Mouse (Mus musculus) heart, embryonic 15.5 days (tissue): Measurements from ENCODE around the gene Mt3. TPM values are rescaled to one million over a fixed set of nuclear protein-coding genes. Genes with fewer than 3 reads are reported as not detected.
"Not testable (repeated sequence)": the region's sequence is repeated elsewhere in the genome, so short reads cannot be mapped to it uniquely, and the experiment has no call there.

Source experiments
- ATAC-seq: fragments of 200-750 bp; cut with Nextera tagmentation; replicated peaks from 2 replicates; pipeline ENCODE4 v1.8.0; 2017; ENCODE audit warnings: low read depth, moderate TSS enrichment; ENCODE audit not compliant: insufficient number of reproducible peaks, insufficient read depth, low FRiP score
- H3K27ac ChIP-seq: fragments of 300-500 bp; sonication (generic); 2 replicates; pipeline ENCODE4 v1.5.1; 2015; ENCODE audit warnings: mild to moderate bottlenecking, inconsistent platforms
- H3K27me3 ChIP-seq: fragments of 300-500 bp; sonication (generic); 2 replicates; pipeline ENCODE4 v1.6.1; 2015; ENCODE audit warnings: inconsistent platforms
- H3K36me3 ChIP-seq: fragments of 300-500 bp; sonication (generic); 2 replicates; pipeline ENCODE4 v1.6.1; 2015; ENCODE audit warnings: mild to moderate bottlenecking, inconsistent platforms
- H3K4me1 ChIP-seq: fragments of 300-500 bp; sonication (generic); replicated peaks from 2 replicates; pipeline ENCODE4 v1.6.1; 2015; ENCODE audit warnings: inconsistent platforms
- H3K4me2 ChIP-seq: fragments of 300-500 bp; sonication (generic); 2 replicates; pipeline ENCODE4 v1.6.1; 2015; ENCODE audit warnings: inconsistent platforms, mild to moderate bottlenecking, moderate library complexity
- H3K4me3 ChIP-seq: fragments of 300-500 bp; sonication (generic); 2 replicates; pipeline ENCODE4 v1.5.1; 2015; ENCODE audit warnings: mild to moderate bottlenecking, inconsistent platforms
- H3K9ac ChIP-seq: fragments of 300-500 bp; sonication (generic); 2 replicates; pipeline ENCODE4 v1.6.1; 2015; ENCODE audit warnings: mild to moderate bottlenecking, inconsistent platforms
- H3K9me3 ChIP-seq: fragments of 300-500 bp; sonication (generic); replicated peaks from 2 replicates; pipeline ENCODE4 v1.6.1; 2016; ENCODE audit warnings: inconsistent platforms
- WGBS: fragments of 180-500 bp; shearing (Covaris S2); methylation state at CpG from one replicate; pipeline ENCODE4 v1.1.7; 2015; ENCODE audit warnings: mixed read lengths; 5-methylcytosine and 5-hydroxymethylcytosine counted together
- polyA plus RNA-seq: library from polyadenylated mRNA; unstranded; fragments of >200 nt; fragmentation: Nextera tagmentation; extraction: Ambion mirVana; gene quantifications from 2 replicates; pipeline ENCODE4 v1.2.1, GENCODE M21; 2015

Gene Mt3
- polyA plus RNA-seq, 1 experiment from 2014 or later: 69.8 TPM

GRCm38 (mm10) chr8:94154537-94154936 lies 2.1 kb downstream of the Mt3 start:
- Histone ChIP-seq H3K4me3 (no peak overlapping the region), H3K9me3 (no peaks in the 10 kb centered on the region), H3K4me1 (peaks cover 36% of the 10 kb centered on the region), H3K27me3 (peaks cover 14% of the 10 kb centered on the region), H3K27ac (no peak overlapping the region), H3K36me3 (no peaks in the 10 kb centered on the region), H3K4me2 (no peak overlapping the region), H3K9ac (no peak overlapping the region)
- 40% methylated on average over 6 of the region's 6 CpGs for WGBS
- ATAC-seq: no peak

DNA sequence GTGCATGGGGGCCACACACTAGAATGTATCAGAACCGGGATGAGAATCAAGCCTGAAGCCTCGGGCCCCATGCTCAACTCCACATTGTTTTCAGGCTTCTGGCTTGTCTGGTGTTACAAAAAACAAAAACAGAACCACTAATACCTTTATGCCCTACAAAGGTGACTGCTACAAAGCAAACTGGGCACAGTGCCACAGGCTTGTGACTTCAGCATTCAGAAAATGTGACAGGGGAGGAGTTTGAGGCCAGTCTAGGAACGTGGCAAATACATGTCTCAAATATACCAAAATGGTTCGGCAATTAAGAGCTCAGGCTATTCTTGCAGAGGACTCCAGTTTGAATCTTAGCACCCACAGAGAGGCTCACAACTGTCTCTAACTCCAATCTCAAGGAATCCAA lies 3.7 kb downstream of the Mt3 start:
- 45% methylated on average over 4 of the region's 4 CpGs for WGBS
- no peak for ATAC-seq
- H3K36me3 ChIP-seq: no peaks in the 10 kb centered on the region
- H3K4me2 ChIP-seq: no peak overlapping the region
- peaks cover 14% of the 10 kb centered on the region for H3K27me3 ChIP-seq
- no peak overlapping the region for H3K9ac ChIP-seq
- H3K4me1 ChIP-seq: peaks cover 36% of the 10 kb centered on the region
- no peaks in the 10 kb centered on the region for H3K9me3 ChIP-seq
- no peak overlapping the region for H3K4me3 ChIP-seq
- H3K27ac ChIP-seq: peak overlapping the region; percentile 68

- H3K4me1 ChIP-seq, H3K27ac ChIP-seq, H3K9me3 ChIP-seq, ATAC-seq, H3K27me3 ChIP-seq, H3K36me3 ChIP-seq, H3K9ac ChIP-seq, H3K4me3 ChIP-seq, H3K4me2 ChIP-seq: not testable (repeated sequence)
- 69% methylated on average over 8 of the region's 8 CpGs for WGBS
Observed at GRCm38 (mm10) chr8:94165772-94166171, 13.4 kb downstream of the Mt3 start.

GRCm38 (mm10) chr8:94167244-94167643 lies 14.8 kb downstream of the Mt3 start:
- Histone ChIP-seq H3K4me1 (peaks cover 15% of the 10 kb centered on the region), H3K9me3 (no peaks in the 10 kb centered on the region), H3K27ac (no peak overlapping the region), H3K4me2 (peak overlapping the region; percentile 55), H3K4me3 (0 out of 2 replicates have a peak overlapping the region, but pooled peaks have one; percentile 15), H3K9ac (no peak overlapping the region), H3K36me3 (no peaks in the 10 kb centered on the region), H3K27me3 (peaks cover 18% of the 10 kb centered on the region)
- WGBS: 3% methylated on average over 6 of the region's 6 CpGs
- ATAC-seq: no peak

DNA sequence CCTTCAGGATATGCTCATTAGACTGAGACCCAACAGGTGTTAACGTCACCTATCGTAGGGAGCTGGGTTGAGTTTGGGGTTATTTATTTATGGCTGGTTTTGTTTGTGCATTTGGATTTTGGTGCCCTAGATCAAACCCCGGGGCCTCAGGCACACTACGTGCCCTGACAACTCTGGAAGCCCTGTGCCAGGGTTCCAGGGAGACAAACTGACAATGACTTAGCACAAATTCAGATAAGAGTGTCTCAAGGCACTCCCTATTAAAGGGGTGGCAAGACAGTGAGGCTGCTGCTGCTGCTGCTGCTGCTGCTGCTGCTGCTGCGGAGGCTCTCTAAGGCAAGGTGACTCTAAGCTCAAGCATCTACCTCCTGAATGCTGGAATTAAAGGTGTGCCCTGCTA lies 17.1 kb downstream of the Mt3 start:
- peaks cover 26% of the 10 kb centered on the region for H3K4me1 ChIP-seq
- no peak for ATAC-seq
- H3K9ac ChIP-seq: no peak overlapping the region
- no peak overlapping the region for H3K27ac ChIP-seq
- no peak overlapping the region for H3K4me3 ChIP-seq
- H3K36me3 ChIP-seq: no peaks in the 10 kb centered on the region
- H3K27me3 ChIP-seq: peaks cover 41% of the 10 kb centered on the region
- WGBS: 80% methylated on average over 5 of the region's 5 CpGs
- no peaks in the 10 kb centered on the region for H3K9me3 ChIP-seq
- H3K4me2 ChIP-seq: no peak overlapping the region

- Histone ChIP-seq H3K27ac (no peak overlapping the region), H3K4me1 (peaks cover 26% of the 10 kb centered on the region), H3K9me3 (no peaks in the 10 kb centered on the region), H3K9ac (no peak overlapping the region), H3K4me3 (peak overlapping the region; percentile 58), H3K27me3 (peaks cover 59% of the 10 kb centered on the region), H3K4me2 (peak overlapping the region; percentile 97), H3K36me3 (no peaks in the 10 kb centered on the region)
- WGBS: 38% methylated on average over 10 of the region's 10 CpGs
- ATAC-seq: no peak
Observed at GRCm38 (mm10) chr8:94171321-94171755, 18.9 kb downstream of the Mt3 start.

- peak within 1 kb of the TSS; percentile 58 for H3K4me3 ChIP-seq
- under 1% methylated on average over 56 of the region's 56 CpGs for WGBS
- ATAC-seq: peak; percentile 82
- peak within 1 kb of the TSS; percentile 56 for H3K9ac ChIP-seq
- H3K4me2 ChIP-seq: peak within 1 kb of the TSS; percentile 97
- peak within 1 kb of the TSS; percentile 29 for H3K27ac ChIP-seq
- peaks cover 68% of the 10 kb centered on the region for H3K27me3 ChIP-seq
- H3K9me3 ChIP-seq: no peaks in the 10 kb centered on the region
- H3K36me3 ChIP-seq: no peaks in the 10 kb centered on the region
- peaks cover 24% of the 10 kb centered on the region for H3K4me1 ChIP-seq
Observed at GRCm38 (mm10) chr8:94172075-94172808, 19.8 kb downstream of the Mt3 start, which contains the start of gene Mt2. Gene Mt2, plus strand, starts transcription at chr8:94172664.

- Histone ChIP-seq H3K27me3 (peaks cover 72% of the 10 kb centered on the region), H3K9ac (peak overlapping the region; percentile 56), H3K27ac (peak overlapping the region; percentile 29; the same call in 1 of the 2 replicates), H3K36me3 (no peaks in the 10 kb centered on the region), H3K4me3 (peak overlapping the region; percentile 58), H3K4me2 (peak overlapping the region; percentile 97), H3K9me3 (no peaks in the 10 kb centered on the region), H3K4me1 (peaks cover 24% of the 10 kb centered on the region)
- WGBS: 3% methylated on average over 39 of the region's 39 CpGs
- no peak for ATAC-seq
Observed at GRCm38 (mm10) chr8:94172809-94173732, 20.7 kb downstream of the Mt3 start.

DNA sequence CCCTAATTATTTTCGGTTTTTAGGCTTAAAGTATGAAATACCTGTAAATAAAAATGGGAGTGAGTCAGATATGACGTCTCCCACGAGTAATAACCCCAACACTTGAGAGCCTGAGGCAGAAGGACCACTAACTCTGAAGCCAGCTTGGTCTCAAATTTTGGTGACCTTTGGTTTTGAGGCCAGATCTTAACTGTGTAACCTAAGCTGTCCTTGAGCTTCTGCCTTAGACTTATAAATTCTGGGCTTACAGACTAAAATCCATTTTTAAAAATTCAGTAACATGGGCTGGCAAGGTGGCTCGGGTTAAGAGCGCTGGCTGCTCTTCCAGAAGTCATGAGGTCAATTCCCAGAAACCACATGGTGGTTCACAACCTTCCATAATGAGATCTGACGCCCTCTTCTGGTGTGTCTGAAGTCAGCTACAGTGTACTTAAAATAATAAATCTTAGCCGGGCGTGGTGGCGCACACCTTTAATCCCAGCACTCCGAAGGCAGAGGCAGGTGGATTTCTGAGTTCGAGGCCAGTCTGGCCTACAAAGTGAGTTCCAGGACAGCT lies 21.5 kb downstream of the Mt3 start:
- H3K9me3 ChIP-seq: no peaks in the 10 kb centered on the region
- no peak overlapping the region for H3K4me3 ChIP-seq
- 54% methylated on average over 11 of the region's 11 CpGs for WGBS

GRCm38 (mm10) chr8:94174619-94175213 lies 22.3 kb downstream of the Mt3 start:
- 34% methylated on average over 7 of the region's 7 CpGs for WGBS
- ATAC-seq: no peak
- no peaks in the 10 kb centered on the region for H3K36me3 ChIP-seq
- H3K4me3 ChIP-seq: no peak overlapping the region
- H3K9me3 ChIP-seq: no peaks in the 10 kb centered on the region
- H3K9ac ChIP-seq: no peak overlapping the region
- H3K4me2 ChIP-seq: no peak overlapping the region
- no peak overlapping the region for H3K27ac ChIP-seq
- H3K4me1 ChIP-seq: peaks cover 32% of the 10 kb centered on the region
- H3K27me3 ChIP-seq: peaks cover 76% of the 10 kb centered on the region

More for the DNA sequence above, 21.5 kb downstream of the Mt3 start:
- Histone ChIP-seq H3K4me1 (peaks cover 29% of the 10 kb centered on the region), H3K27me3 (peaks cover 76% of the 10 kb centered on the region), H3K36me3 (no peaks in the 10 kb centered on the region), H3K27ac (no peak overlapping the region), H3K9ac (no peak overlapping the region), H3K4me2 (peak overlapping the region; percentile 97)
- no peak for ATAC-seq
